Mouse (Mus musculus): ENCODE data around the gene Slc3a2. TPM values are rescaled to one million over a fixed set of nuclear protein-coding genes. Genes with fewer than 3 reads are reported as not detected.
A peak's percentile ranks its signal among the peaks of the same experiment; 100 is the strongest.

Gene Slc3a2
- total and polyA plus RNA-seq, 3 experiments, result 41.0 to 61.1 (median 42.2) TPM

GRCm38 (mm10) chr19:8711949-8712869 lies 11.0 kb downstream of the Slc3a2 start:
- peak overlapping the region; percentile 84 for H3K4me3 ChIP-seq
- peak overlapping the region; percentile 77 for H3K9ac ChIP-seq (ENCODE audit: low read depth, low read length)
- DNase-seq, result no peak
- intact Hi-C loops (cut with DNase I), result loop anchor here (10.0 kb wide), 1 partner anchor 393 kb away; no protein-coding TSS in a partner anchor
- no peak for TF ChIP-seq EP300 (IDR thresholded peaks at IDR 0.05; ENCODE audit: insufficient read depth, low read depth, low read length)
- TF ChIP-seq POLR2A (IDR thresholded peaks at IDR 0.05; ENCODE audit: insufficient read depth, low read depth, low read length), result no peak
- TF ChIP-seq CTCF (IDR thresholded peaks at IDR 0.05), result no peak
- WGBS, result 47% methylated on average over 10 of the region's 10 CpGs
- H3K79me2 ChIP-seq (replicated peaks; ENCODE audit: control insufficient read depth, insufficient read depth, low read length), result no peaks in the 10 kb centered on the region
- H3K4me1 ChIP-seq (ENCODE audit: control insufficient read depth, insufficient read depth, low read length), result peaks cover 11% of the 10 kb centered on the region
- peaks cover 29% of the 10 kb centered on the region for H3K36me3 ChIP-seq (ENCODE audit: control insufficient read depth, insufficient read depth, low read length)
- no peaks in the 10 kb centered on the region for H3K27me3 ChIP-seq (ENCODE audit: control insufficient read depth, insufficient read depth, low read length)
- H3K27ac ChIP-seq, result peak overlapping the region; percentile 90

DNA sequence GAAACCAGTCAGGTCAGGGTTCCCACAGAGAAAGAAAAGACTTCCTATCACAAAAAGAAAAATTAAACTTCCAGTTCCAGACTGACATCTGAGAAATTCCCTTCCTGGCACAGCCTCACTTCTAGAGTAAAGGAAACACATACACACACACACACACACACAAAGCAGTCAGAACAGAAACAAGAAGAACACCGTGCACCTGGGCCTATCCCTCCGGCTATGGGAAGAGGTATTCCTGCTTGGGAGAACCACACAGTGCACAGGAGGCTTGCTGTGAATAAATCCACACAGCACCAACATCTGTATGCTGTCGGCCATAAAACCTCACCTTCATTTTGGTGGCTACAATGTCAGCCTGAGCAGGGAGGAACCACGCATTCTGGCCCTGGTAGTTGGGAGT lies 11.7 kb downstream of the Slc3a2 start:
- H3K27ac ChIP-seq, result no peak overlapping the region; the same call in 1 of the 2 replicates
- intact Hi-C loops (cut with DNase I), result loop anchor here (10.0 kb wide), 1 partner anchor 393 kb away; no protein-coding TSS in a partner anchor
- TF ChIP-seq CTCF (IDR thresholded peaks at IDR 0.05) (no peak), EP300 (IDR thresholded peaks at IDR 0.05; ENCODE audit: insufficient read depth, low read depth, low read length) (no peak), POLR2A (IDR thresholded peaks at IDR 0.05; ENCODE audit: insufficient read depth, low read depth, low read length) (no peak)

DNA sequence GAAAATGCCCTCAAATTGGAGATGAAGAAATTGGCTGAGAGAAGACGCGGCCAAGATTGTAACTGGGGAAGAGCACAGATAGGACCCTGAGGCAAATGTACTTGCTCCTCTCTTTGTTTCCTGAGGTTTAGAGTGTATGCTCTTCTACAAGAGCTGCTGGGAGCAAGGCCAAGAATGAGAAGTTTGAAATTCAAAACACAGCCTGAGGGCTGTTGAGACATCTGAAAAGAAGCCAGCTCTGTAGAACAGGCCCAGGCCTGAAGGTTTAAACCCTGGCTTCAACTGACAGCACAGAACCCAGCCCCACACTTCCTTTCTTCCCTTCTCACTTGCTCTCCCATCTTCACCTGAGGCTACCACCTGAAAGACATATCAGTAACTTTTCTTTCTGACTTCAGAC lies 13.1 kb downstream of the Slc3a2 start:
- Histone ChIP-seq H3K9ac (ENCODE audit: low read depth, low read length) (peak overlapping the region; percentile 15; the same call in 1 of the 2 replicates), H3K4me3 (no peak overlapping the region), H3K4me1 (ENCODE audit: control insufficient read depth, insufficient read depth, low read length) (peaks cover 11% of the 10 kb centered on the region), H3K27me3 (ENCODE audit: control insufficient read depth, insufficient read depth, low read length) (no peaks in the 10 kb centered on the region), H3K36me3 (ENCODE audit: control insufficient read depth, insufficient read depth, low read length) (peaks cover 29% of the 10 kb centered on the region), H3K27ac (no peak overlapping the region), H3K79me2 (replicated peaks; ENCODE audit: control insufficient read depth, insufficient read depth, low read length) (no peaks in the 10 kb centered on the region)
- no peak for DNase-seq
- no peak for TF ChIP-seq CTCF (IDR thresholded peaks at IDR 0.05)
- TF ChIP-seq POLR2A (IDR thresholded peaks at IDR 0.05; ENCODE audit: insufficient read depth, low read depth, low read length), result no peak
- TF ChIP-seq EP300 (IDR thresholded peaks at IDR 0.05; ENCODE audit: insufficient read depth, low read depth, low read length), result no peak
- 71% methylated on average over 2 of the region's 2 CpGs for WGBS
- intact Hi-C loops (cut with DNase I), result loop anchor here (10.0 kb wide), 1 partner anchor 395 kb away; no protein-coding TSS in a partner anchor

More for the DNA sequence above, 11.7 kb downstream of the Slc3a2 start:
- Histone ChIP-seq H3K36me3 (ENCODE audit: control insufficient read depth, insufficient read depth, low read length) (peaks cover 29% of the 10 kb centered on the region), H3K9ac (ENCODE audit: low read depth, low read length) (peak overlapping the region; percentile 10; the same call in 1 of the 2 replicates), H3K27me3 (ENCODE audit: control insufficient read depth, insufficient read depth, low read length) (no peaks in the 10 kb centered on the region), H3K79me2 (replicated peaks; ENCODE audit: control insufficient read depth, insufficient read depth, low read length) (no peaks in the 10 kb centered on the region), H3K4me1 (ENCODE audit: control insufficient read depth, insufficient read depth, low read length) (peaks cover 11% of the 10 kb centered on the region), H3K4me3 (no peak overlapping the region)
- WGBS, result 42% methylated on average over 4 of the region's 4 CpGs
- no peak for DNase-seq

- Histone ChIP-seq H3K4me1 (ENCODE audit: control insufficient read depth, insufficient read depth, low read length) (peaks cover 7% of the 10 kb centered on the region), H3K36me3 (ENCODE audit: control insufficient read depth, insufficient read depth, low read length) (peaks cover 29% of the 10 kb centered on the region), H3K9ac (ENCODE audit: low read depth, low read length) (no peak overlapping the region), H3K4me3 (no peak overlapping the region), H3K27ac (no peak overlapping the region), H3K27me3 (ENCODE audit: control insufficient read depth, insufficient read depth, low read length) (no peaks in the 10 kb centered on the region), H3K79me2 (replicated peaks; ENCODE audit: control insufficient read depth, insufficient read depth, low read length) (no peaks in the 10 kb centered on the region)
- intact Hi-C loops (cut with DNase I), result no loop called here
- 90% methylated on average over 8 of the region's 8 CpGs for WGBS
- DNase-seq, result no peak
- TF ChIP-seq POLR2A (IDR thresholded peaks at IDR 0.05; ENCODE audit: insufficient read depth, low read depth, low read length), result no peak
- TF ChIP-seq CTCF (IDR thresholded peaks at IDR 0.05), result no peak
- TF ChIP-seq EP300 (IDR thresholded peaks at IDR 0.05; ENCODE audit: insufficient read depth, low read depth, low read length), result no peak
Measured at GRCm38 (mm10) chr19:8708954-8709353, 14.2 kb downstream of the Slc3a2 start.

GRCm38 (mm10) chr19:8706930-8707329 lies 16.2 kb downstream of the Slc3a2 start:
- DNase-seq, result no peak
- 93% methylated on average over 7 of the region's 7 CpGs for WGBS
- no peak overlapping the region for H3K4me3 ChIP-seq
- H3K9ac ChIP-seq (ENCODE audit: low read depth, low read length), result no peak overlapping the region
- no peaks in the 10 kb centered on the region for H3K79me2 ChIP-seq (replicated peaks; ENCODE audit: control insufficient read depth, insufficient read depth, low read length)
- no peak overlapping the region for H3K27ac ChIP-seq
- no peaks in the 10 kb centered on the region for H3K27me3 ChIP-seq (ENCODE audit: control insufficient read depth, insufficient read depth, low read length)
- H3K4me1 ChIP-seq (ENCODE audit: control insufficient read depth, insufficient read depth, low read length), result peaks cover 7% of the 10 kb centered on the region
- H3K36me3 ChIP-seq (ENCODE audit: control insufficient read depth, insufficient read depth, low read length), result peaks cover 22% of the 10 kb centered on the region
- TF ChIP-seq EP300 (IDR thresholded peaks at IDR 0.05; ENCODE audit: insufficient read depth, low read depth, low read length), result no peak
- no peak for TF ChIP-seq POLR2A (IDR thresholded peaks at IDR 0.05; ENCODE audit: insufficient read depth, low read depth, low read length)
- TF ChIP-seq CTCF (IDR thresholded peaks at IDR 0.05), result no peak
- intact Hi-C loops (cut with DNase I), result no loop called here
